Comparison of ENCODE assay signal across 10 mouse cellular contexts in the genomic region with DNA sequence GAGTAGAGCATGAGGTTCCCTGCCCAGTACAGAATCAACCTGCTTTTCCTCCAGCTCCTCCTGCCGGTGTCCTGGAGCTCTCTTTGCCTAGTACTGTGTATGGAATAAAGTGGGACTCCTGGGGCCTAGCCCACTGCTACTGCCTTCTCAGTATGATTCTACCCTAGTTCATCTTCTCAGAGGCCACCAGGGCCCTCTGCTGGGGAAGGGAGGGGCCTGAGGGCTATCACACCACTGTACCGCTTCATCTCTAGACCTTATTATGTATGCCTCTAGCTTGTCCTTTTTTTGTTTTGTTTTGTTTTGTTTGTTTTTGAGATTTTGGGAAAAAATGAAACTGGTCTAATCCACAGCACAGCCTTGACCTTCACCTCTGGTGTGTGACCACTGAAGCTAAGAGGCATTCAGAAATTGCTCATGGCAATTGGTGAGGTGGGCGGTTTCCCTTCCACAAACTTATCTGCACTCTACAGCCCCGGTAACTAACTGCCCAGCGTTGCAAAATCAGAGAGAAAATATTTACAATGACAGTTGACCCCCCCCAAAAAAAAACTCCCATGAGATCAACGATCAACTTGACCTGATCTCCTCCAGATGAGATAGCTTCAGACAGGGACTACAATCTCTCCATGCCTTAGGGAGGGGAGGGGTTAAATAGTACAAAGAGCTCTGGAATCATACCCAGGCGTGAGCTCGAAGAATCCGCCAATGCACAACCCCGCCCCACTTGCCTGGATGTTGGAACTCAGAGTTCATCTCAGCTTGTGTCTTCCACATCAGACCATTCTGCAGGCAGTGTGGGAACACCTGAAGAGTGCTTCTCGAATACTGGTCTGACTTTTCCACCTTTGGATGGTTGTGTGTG.
DNase-seq lines count a peak whose midpoint lies in the region; ATAC-seq and TF ChIP-seq lines count a peak whose summit lies in the region.
"Had no signal": no experiment of that assay in that cellular context is flagged by ENCODE, and none has a peak within 500 bp of the region (broad histone marks: within the 10 kb centered on the region; RNA-seq: fewer than 3 reads in every experiment).

No protein-coding gene starts in this region.

- no peaks in the 10 kb centered on the region for H3K9me3 ChIP-seq in stomach, postnatal 0 days (ENCODE audit: control insufficient read depth, low read length)
- H3K9me3 ChIP-seq in forebrain, postnatal 0 days (ENCODE audit: low read length) = no peaks in the 10 kb centered on the region
- H3K9me3 ChIP-seq in heart, embryonic 11.5 days (replicated peaks; ENCODE audit: control insufficient read depth, low read length) = no peaks in the 10 kb centered on the region
- H3K9me3 ChIP-seq: megakaryocyte, embryonic 14.5 days had no signal

- 0 out of 2 replicates have a peak, but pooled peaks cover 3% of the 10 kb centered on the region for H3K4me1 ChIP-seq in lung, adult 2 months (ENCODE audit: control insufficient read depth, insufficient read depth, low read length)
- H3K4me1 ChIP-seq in stomach, postnatal 0 days (replicated peaks; ENCODE audit: control insufficient read depth, insufficient read depth) = no peaks in the 10 kb centered on the region
- no peaks in the 10 kb centered on the region for H3K4me1 ChIP-seq in forebrain, postnatal 0 days (ENCODE audit: insufficient read depth)
- H3K4me1 ChIP-seq in heart, embryonic 11.5 days (ENCODE audit: control insufficient read depth, insufficient read depth, low read length) = no peaks in the 10 kb centered on the region

- H3K9ac ChIP-seq in stomach, postnatal 0 days (ENCODE audit: low read length) = no peak overlapping the region
- H3K9ac ChIP-seq in forebrain, postnatal 0 days = no peak overlapping the region
- H3K9ac ChIP-seq in heart, embryonic 11.5 days (ENCODE audit: low read depth, low read length) = no peak overlapping the region

- H3K4me3 ChIP-seq in lung, adult 2 months (replicated peaks; ENCODE audit: extremely low read depth, low read depth, low read length) = no peak overlapping the region
- no peak overlapping the region for H3K4me3 ChIP-seq in stomach, postnatal 0 days (ENCODE audit: low read depth, low read length)
- no peak overlapping the region for H3K4me3 ChIP-seq in forebrain, postnatal 0 days (ENCODE audit: low read depth, low read length)
- H3K4me3 ChIP-seq in heart, embryonic 11.5 days (ENCODE audit: low read depth, low read length) = no peak overlapping the region
- H3K4me3 ChIP-seq: megakaryocyte, embryonic 14.5 days had no signal

- DNase-seq in lung, adult 2 months = no peak
- no peak for DNase-seq in lung, postnatal 10 days
- peak; percentile 46 for DNase-seq in c-Kit-positive CD71-positive TER-119-negative erythroid progenitor cells, embryonic 14.5 days (ENCODE audit: low read depth)
- DNase-seq in liver = peak; percentile 58
- DNase-seq in stomach, postnatal 0 days (ENCODE audit: low spot score) = no peak
- no peak for DNase-seq in forebrain, postnatal 0 days
- no peak for DNase-seq in heart, adult 11 months
- DNase-seq: kidney, adult 9 months had no signal

- peak; percentile 29; the same call in 1 of the 2 replicates for ATAC-seq in stomach, postnatal 0 days (ENCODE audit: low FRiP score, low TSS enrichment)
- ATAC-seq in forebrain, postnatal 0 days = no peak
- ATAC-seq in heart, embryonic 11.5 days (replicated peaks; ENCODE audit: insufficient number of reproducible peaks, low FRiP score, low TSS enrichment) = no peak

- TF ChIP-seq CTCF in lung, adult 2 months (IDR thresholded peaks at IDR 0.05; ENCODE audit: insufficient read depth, low read length) = 0 out of 2 replicates have a peak, but pooled peaks have one; percentile 19
- TF ChIP-seq CTCF in stomach, postnatal 0 days (IDR thresholded peaks at IDR 0.05; ENCODE audit: low read depth) = peak; percentile 35; the same call in 1 of the 2 replicates
- no peak for TF ChIP-seq CTCF in forebrain, postnatal 0 days (IDR thresholded peaks at IDR 0.05; ENCODE audit: low read depth)

- no peak for TF ChIP-seq EP300 in stomach, postnatal 0 days (optimal IDR thresholded peaks at IDR 0.05)

- H3K27ac ChIP-seq in stomach, postnatal 0 days (replicated peaks) = no peak overlapping the region
- H3K27ac ChIP-seq in forebrain, postnatal 0 days (ENCODE audit: low read depth, low read length) = no peak overlapping the region
- no peak overlapping the region for H3K27ac ChIP-seq in heart, embryonic 11.5 days (ENCODE audit: low read depth, low read length)

- H3K4me2 ChIP-seq in stomach, postnatal 0 days (replicated peaks; ENCODE audit: low read depth) = no peak overlapping the region
- H3K4me2 ChIP-seq in forebrain, postnatal 0 days (ENCODE audit: low read depth) = no peak overlapping the region
- H3K4me2 ChIP-seq in heart, embryonic 11.5 days = no peak overlapping the region

- TF ChIP-seq POLR2A in lung, adult 2 months (IDR thresholded peaks at IDR 0.05; ENCODE audit: borderline replicate concordance, extremely low read depth, low read depth, low read length) = no peak

- 65% methylated on average over 11 of the region's 11 CpGs for WGBS in lung, adult 2 months
- 72% methylated on average over 11 of the region's 11 CpGs for WGBS in stomach, postnatal 0 days
- WGBS in forebrain, postnatal 0 days = 89% methylated on average over 11 of the region's 11 CpGs
- WGBS in heart, embryonic 11.5 days (ENCODE audit: insufficient replicate concordance) = 82% methylated on average over 11 of the region's 11 CpGs

- H3K36me3 ChIP-seq in stomach, postnatal 0 days (ENCODE audit: control insufficient read depth, insufficient read depth, low read length) = no peaks in the 10 kb centered on the region
- no peaks in the 10 kb centered on the region for H3K36me3 ChIP-seq in forebrain, postnatal 0 days (ENCODE audit: insufficient read depth)
- H3K36me3 ChIP-seq in heart, embryonic 11.5 days (ENCODE audit: control insufficient read depth, insufficient read depth, low read length) = no peaks in the 10 kb centered on the region

- H3K27me3 ChIP-seq in stomach, postnatal 0 days (ENCODE audit: control insufficient read depth, insufficient read depth, low read length) = no peaks in the 10 kb centered on the region
- H3K27me3 ChIP-seq in forebrain, postnatal 0 days (ENCODE audit: insufficient read depth, low read length) = no peaks in the 10 kb centered on the region
- no peaks in the 10 kb centered on the region for H3K27me3 ChIP-seq in heart, embryonic 11.5 days (ENCODE audit: control insufficient read depth, insufficient read depth, low read length)
- H3K27me3 ChIP-seq: megakaryocyte, embryonic 14.5 days had no signal

Comparison
In these comparisons a context has a peak if more than half of its experiments do, and no peak if none do; other contexts are left out.
1. DNase-seq: peak in c-Kit-positive CD71-positive TER-119-negative erythroid progenitor cells, embryonic 14.5 days (single experiment) and liver (single experiment); none in lung, adult 2 months (single experiment), lung, postnatal 10 days (single experiment), stomach, postnatal 0 days (single experiment), forebrain, postnatal 0 days (single experiment) and heart, adult 11 months (single experiment).